Mouse (Mus musculus) hematopoietic stem cell, adult 5-6 weeks (primary cell): ENCODE measurements at regions not wholly inside any gene's neighbourhood (a gene's known extent, or its start where the extent isn't known, plus 50 kb on each side); places are given as distances from the start of the nearest gene placed in this dataset.

Experiments used
- ATAC-seq, 2 experiments: fragments of 125-278 bp in 1 of 2; replicated peaks in 1 of 2; 2 replicates each; pipeline ENCODE4 v1.8.0; 2016 to 2017; ENCODE audit warnings: inconsistent platforms in 2 of 2, mild to moderate bottlenecking in 2 of 2, moderate number of reproducible peaks in 2 of 2, low read depth in 1 of 2, moderate TSS enrichment in 1 of 2; ENCODE audit not compliant: low FRiP score in 2 of 2, poor library complexity in 2 of 2, severe bottlenecking in 2 of 2, insufficient read depth in 1 of 2, low TSS enrichment in 1 of 2

DNA sequence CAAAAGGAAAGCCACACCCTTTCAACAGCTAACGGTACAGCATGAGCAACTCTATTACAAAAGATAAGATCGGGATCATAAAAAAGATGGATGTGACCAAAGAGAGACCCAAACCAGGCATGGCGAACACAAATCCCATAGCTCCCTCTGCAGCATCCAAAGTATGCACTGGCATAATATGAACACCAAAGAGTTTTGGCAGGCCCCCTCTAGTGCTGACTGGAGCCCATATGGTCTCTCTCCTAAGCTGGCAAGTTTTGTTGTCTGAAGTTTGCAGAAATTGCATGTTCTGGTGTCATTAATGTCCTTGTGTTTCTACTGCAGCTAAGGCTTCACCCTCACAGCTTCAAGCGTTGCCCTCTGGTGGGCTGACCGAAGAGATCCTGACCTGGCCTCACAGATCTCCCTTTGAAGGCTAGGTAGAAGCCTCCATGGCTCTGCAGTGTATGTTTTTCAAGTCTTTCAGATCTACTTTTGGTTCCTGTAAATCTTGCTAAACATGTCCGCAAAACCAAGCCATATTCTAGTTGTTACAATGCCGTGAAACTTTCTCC lies 75.7 kb upstream of the Bcl2l14 start:
- ATAC-seq: no peak

DNA sequence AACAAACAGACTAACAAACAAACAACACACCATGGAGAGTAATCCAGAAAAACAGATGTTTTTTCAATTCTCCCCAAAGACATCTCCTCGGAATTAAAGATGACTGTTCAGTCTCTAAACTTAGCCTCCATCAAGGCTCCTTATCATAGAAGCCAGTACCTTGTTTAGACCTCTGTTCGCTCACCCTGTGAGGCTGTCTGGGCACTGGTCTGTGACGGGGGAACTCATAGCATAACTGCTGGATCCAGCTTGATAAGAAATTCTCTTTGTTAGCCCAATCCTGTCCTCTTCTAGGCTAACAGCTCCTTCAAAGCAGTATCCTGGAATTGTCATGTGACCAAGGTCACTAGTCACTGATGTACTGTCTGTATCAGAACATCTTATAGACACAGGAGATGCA lies 72.1 kb upstream of the Bcl2l14 start:
- ATAC-seq: no peak

DNA sequence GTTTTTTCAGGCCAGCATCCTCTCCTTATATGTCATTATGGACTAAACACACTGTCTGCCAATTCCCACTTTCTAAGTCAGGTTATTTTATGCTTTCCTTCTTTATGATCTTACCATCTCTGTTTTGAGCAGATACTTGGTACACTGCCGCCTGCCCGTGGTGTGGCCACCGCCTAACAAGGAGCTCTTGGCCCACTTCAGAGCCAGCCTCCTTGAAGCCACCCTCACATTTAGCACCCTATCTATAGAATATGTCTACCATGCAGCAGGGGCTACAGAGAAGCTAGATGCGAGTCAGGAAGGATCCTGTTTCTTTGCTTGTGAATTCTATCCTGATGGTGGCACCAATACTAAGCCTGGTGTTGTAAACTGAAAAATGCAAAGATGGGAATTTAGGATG lies 70.6 kb upstream of the Bcl2l14 start:
- no peak for ATAC-seq

DNA sequence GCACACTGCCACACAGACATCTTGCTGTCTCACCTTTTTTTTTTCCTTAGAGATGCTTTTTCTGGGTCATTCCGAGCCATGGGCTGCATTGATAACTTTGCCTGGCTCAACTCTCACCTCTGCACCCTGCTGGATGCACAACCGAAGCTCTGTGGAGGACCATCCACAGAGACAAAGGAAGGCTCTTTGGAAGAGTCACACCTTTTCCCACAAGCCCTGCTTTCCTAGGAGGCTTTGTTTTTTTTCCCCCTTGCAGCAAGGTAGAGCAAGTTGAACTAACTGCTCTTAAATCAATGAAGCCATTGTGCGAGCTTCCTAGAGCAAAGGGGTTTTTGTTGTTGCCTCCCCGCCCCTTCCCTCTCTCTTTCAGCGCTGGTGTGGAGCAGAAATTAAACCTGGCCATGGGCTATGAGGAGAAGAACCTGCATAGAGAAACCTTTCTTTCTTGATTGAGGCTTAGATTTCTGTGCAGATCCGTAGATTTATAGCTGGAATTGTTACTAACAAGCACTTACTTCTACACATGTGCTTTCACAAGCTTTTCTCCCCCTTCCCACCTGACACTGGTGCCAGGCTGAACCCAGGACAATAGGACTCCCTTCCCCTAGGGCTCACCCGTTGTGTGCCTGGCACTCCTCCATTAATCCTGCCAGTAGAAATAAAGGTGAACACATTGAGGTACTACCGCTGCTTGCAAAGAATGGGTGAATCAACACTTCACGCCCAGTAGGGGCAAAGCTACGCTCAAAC lies 66.4 kb upstream of the Bcl2l14 start:
- ATAC-seq: no peak

DNA sequence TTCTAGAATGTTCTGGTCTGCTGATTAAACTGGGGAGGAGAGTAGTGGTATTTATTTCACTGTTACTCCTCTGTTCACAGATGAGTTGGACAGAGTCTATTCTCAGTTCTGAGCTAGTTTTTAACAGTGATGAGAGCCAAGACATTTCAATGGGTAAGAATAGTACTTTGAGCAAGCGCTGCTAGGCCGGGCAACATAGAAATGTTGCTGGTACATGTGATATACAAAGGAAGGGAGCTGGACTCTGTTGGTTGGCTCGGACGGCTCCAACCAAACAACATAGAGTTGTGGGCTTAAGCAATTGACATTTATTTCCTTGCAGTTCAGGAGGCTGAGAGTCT lies 65.8 kb upstream of the Bcl2l14 start:
- no peak for ATAC-seq

DNA sequence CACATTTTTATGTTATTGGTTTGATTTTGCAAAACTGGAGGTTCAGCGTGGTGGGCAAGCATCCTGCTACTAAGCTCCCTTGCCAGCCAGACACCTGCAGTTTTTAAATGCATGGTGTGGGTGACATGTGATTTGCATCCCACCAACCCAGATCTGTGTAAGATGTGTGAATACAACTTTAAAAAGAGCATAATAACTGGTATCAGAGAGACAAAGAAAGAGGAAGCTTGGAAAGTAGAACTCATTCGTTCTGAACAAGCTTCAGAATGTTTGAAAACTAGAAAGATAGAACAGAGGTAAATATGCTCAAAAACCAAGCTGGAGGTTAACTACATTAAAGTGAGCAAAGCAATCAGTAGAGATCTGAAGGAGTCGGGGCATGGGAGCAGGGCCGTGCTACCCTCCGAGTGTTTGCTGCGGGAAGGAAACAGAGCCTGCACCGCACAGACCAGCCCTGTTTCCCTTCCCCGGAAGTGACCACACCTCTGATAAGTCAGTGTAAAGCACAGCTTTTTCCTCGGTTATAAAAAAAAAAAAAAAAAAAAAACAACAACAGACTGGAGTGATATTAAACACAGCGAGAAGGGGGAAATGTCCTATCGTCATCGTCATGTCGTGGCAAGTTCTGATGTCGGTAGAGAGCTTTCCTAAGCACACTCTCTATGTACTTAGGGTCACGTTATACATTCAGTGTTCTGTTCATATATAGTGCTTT lies 63.2 kb upstream of the Bcl2l14 start:
- ATAC-seq: peak; percentile 96 to 97

DNA sequence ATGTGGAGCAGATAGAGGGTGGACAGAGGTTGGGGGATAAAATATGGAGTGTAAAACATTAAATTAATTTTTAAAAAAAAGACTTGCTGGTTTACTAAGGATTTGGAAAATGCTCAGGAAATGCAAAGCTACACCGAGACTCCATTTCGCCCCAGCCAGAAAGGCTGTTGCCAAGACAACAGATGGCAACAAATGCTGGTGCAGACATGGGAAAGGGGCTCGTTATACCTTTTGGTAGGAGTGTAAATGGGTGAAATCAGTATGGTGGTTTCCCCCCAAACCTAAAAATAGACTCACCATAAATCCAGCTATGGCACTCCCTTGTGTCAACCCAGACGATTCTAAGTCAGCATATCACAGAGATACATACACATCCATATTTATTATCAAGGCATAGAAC lies 60.4 kb upstream of the Bcl2l14 start:
- ATAC-seq: no peak

DNA sequence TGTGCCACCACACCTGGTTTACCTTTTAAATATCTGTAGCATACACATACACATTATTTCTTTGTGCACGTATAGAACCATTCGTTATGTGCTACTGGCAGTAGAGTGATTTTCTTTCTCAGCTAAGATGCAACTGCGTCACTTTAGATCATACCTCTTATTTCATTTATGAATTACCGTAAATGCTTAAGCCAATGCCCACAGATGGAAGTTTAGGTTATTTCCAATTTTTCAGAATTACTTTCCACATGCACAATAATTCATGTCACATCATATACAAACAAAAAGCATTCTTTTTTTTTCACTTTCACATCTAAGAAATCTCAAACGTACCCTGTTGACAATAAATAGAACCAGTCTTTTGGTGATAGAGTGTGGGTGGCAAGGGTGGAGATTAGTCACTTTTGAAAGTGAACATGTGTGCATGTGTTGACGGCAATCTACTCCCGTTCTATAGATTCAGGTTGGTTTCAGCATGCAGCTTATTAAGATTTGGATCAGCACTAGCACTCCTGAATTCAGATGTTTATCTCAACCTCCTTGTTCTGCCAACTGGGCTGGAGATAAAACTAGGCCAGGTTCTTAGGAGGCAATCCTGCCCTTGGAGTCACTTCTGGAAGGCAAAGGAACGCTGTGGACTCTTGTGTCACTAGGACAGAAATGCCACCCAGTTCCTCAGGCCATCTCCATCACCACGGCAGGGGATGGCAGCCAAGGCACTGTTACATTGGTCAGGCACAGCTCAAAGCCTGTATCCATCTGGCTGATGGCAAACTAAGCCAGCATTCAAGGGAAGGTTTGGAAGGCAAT lies 53.1 kb upstream of the Bcl2l14 start:
- no peak for ATAC-seq

DNA sequence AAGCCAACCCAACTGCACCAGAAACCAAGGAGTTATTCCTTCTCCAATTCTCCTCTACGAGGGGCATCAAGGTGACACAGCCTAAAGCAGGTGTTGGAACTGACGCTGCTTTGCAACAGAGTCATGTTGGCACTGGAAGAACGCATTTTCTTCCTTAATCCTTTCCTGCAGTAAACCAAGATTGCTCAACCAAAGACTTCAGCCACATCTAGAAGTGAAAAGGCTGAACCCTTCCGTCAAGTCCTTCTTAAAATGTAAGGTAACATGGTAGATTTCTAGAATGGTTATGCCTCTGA lies 52.6 kb upstream of the Bcl2l14 start:
- no peak for ATAC-seq
